Mouse (Mus musculus) cerebellum, adult 9-11 months (tissue): ENCODE data around the gene Polr1d.
A peak's percentile ranks its signal among the peaks of the same experiment; 100 is the strongest.

Experiments
- DNase-seq: peaks from one replicate; pipeline ENCODE4 v3.0.0; 2022

The Polr1d gene

DNA sequence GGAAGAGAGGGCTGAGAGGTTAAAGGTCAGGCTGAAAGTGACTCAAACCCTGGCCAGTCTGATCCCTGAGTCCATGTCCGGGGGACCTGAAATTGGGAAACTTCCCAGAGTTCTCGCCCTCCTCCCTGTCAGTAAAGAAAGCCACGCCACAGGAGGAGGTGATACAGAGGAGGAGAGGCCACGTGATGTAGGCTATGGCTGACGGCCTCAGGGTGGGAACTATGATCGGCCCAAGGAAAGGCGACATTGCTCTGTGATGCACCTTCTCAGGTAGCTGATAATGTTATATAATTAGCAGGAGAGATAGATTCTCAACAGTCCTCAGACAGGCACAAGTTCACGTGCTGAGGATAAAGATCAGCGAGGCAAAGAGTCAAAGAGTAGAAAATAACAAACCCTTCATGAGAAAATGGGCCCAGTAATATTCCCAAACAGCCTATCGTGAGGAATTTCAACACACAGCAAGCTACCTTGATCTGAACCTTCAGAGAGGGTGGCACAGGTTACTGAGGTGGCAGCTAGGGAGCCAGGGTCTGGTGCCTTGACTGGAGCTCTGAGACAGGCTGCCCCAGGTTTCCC is 20.0 kb upstream of the Polr1d start:
- DNase-seq, result no peak

DNA sequence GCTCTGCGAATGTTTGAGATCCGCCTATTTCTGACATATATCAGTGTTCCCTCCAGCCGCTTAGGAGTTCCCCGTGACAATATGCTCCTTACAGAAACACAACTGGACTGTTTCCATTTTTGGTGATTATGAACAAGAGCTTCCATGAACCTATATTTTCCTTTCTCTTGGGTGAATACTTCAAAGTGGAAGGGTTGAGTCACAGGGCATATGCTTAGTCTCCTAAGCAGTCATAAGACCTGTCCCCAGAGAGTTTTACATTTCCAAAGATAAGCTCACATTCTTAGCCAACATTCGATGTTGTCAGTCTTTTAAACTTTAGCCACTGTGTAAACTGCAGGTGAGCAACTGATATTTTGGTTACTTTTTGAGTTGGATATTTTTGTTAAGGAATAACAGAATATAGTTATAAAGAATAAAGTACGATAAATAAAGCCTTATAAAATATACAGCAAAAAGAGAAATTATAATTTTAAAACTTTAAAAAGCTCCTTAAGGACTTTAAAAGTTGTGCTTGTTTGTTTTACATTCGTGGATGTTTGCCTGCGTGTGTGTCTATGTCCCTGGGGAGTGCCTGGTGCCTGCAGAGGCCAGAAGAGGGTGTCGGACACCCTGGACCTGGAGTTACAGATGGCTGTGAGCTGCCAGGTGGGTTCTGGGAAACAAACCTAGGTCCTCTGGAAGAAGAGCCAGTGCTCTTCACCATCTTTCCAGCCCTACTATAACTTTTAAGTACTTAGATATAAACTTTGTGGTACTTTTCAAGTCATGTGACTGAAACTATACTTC is 19.0 kb upstream of the Polr1d start:
- no peak for DNase-seq

- peak; percentile 90 for DNase-seq
These were observed 18.2 kb upstream of the Polr1d start for GRCm38 (mm10) chr5:147058661-147059060.

DNA sequence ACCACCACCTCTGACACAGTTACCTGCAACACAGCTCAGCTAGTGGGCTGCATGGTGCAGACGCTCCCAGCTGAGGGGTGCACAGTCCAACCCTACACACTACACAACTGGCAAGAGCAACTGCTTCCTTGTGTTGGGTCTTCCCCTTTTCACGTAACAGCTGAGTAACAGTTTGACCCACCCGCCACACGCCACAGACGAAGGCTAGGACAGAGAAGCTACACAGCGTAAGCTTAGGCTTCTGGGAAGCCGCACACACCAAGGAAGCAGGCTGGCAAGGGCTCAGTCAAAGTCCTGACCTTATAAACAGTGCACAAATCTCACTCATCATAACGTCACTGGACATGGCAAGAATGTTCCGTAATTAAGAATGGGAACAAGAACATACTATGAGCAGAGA is 17.5 kb upstream of the Polr1d start:
- DNase-seq, result peak; percentile 63

GRCm38 (mm10) chr5:147060024-147060423 is 16.8 kb upstream of the Polr1d start:
- DNase-seq, result no peak

GRCm38 (mm10) chr5:147063215-147063661 is 13.6 kb upstream of the Polr1d start:
- no peak for DNase-seq

DNA sequence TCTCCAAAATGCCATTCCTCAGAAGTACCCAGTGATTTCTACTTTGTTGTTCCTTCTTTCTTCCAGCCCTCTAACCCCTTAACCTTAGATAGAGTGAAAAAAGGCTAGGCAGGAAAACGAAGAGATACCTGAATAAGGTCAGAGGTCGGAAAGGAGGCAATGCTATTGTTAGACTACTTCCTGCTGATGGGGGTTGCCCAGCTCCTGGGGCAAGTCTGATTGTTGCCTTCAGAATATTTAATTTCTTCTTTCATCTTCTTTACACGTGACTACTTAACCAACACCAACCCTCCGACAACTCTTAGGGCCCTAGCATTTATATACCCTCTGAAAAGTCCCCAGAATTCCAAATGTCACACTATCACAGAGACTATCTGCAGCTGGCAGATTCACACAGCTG is 10.7 kb upstream of the Polr1d start:
- DNase-seq, result no peak

GRCm38 (mm10) chr5:147066965-147067364 is 9.9 kb upstream of the Polr1d start:
- no peak for DNase-seq

GRCm38 (mm10) chr5:147068876-147069275 is 8.0 kb upstream of the Polr1d start:
- DNase-seq, result peak; percentile 87

DNA sequence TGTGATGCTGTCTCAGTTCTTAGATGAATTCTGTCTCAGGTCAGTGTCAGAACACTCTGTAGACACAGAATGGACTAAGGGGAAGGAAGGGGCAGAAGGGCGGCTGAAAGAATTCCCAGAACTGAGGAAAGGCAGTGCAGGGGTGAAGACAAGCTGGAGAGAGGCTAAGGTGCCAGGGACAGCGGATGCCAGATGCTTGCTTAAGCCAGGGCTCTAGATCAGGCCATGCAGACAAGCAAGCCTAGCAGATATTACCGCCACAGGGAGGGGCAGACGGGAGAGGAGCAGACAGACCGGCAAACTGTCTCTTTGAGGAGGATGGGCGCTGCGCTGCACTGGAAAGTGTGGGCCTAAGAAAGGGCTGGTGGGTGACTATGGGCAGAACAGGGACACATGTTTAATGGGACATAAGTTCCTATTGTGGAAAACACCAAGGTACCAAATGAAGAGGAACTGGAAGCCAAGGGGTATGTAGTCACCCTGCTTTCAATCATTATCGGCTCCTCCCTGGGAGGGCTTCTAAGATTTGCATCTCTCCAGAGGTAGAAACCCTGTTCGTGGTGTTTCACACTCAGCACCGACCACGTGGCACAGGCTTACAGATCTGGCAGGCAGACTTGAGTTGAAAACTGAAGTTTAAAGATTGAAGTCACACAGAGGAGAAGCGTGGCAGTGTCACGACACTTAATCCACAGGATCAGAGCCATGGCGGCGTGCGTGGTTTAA is 5.9 kb upstream of the Polr1d start:
- DNase-seq, result peak; percentile 53

- DNase-seq, result no peak
These were observed 5.0 kb upstream of the Polr1d start for GRCm38 (mm10) chr5:147071886-147072285.

- no peak for DNase-seq
These were observed 3.0 kb upstream of the Polr1d start for GRCm38 (mm10) chr5:147073805-147074204.

GRCm38 (mm10) chr5:147075103-147076025 is 1.5 kb upstream of the Polr1d start:
- DNase-seq, result peak; percentile 63

- DNase-seq, result peak; percentile 98
These were observed 638 bp upstream of the Polr1d start, which contains the start of gene Lnx2 for GRCm38 (mm10) chr5:147076026-147076798. TSS of gene Lnx2 (minus strand) at chr5:147076586.

GRCm38 (mm10) chr5:147077305-147078034 is 620 bp downstream of the Polr1d start:
- peak; percentile 95 for DNase-seq

GRCm38 (mm10) chr5:147078110-147078900 is 1.5 kb downstream of the Polr1d start:
- peak; percentile 59 for DNase-seq

- peak; percentile 90 for DNase-seq
These were observed 8.5 kb downstream of the Polr1d start for GRCm38 (mm10) chr5:147085201-147085894.

GRCm38 (mm10) chr5:147086816-147087215 is 10.0 kb downstream of the Polr1d start:
- DNase-seq, result peak; percentile 36

GRCm38 (mm10) chr5:147089836-147090235 is 13.0 kb downstream of the Polr1d start:
- DNase-seq, result peak; percentile 35
